Mouse (Mus musculus): ENCODE data around the gene Ear1.
A peak's percentile ranks its signal among the peaks of the same experiment; 100 is the strongest.
"Not testable (repeated sequence)": the region's sequence is repeated elsewhere in the genome, so short reads cannot be mapped to it uniquely, and the experiment has no call there.

Ear1 gene

DNA sequence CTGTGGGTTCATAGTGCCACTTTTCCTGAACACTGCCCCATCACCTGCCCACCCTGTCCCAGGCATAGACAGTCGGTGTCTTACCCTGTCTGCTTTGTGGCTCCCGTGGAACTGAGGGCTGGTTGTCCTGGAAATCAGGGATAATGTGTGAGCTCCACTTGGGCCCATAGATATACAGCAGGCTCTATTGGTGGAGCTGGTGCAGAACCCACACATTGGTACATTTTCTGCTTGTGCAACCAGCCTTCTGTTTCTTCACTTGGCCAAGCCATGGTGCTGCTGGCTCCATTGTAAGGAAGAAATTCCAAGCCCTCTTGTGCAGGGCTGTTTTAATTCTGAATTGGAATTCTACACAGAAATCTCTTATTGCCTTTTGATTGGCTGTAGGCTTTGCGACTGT, at the start of gene Ear1:
Ear1 (minus strand) TSS at position 101 of the 400 bp plus-strand sequence.
- not testable (repeated sequence) for DNase-seq (ENCODE audit: low spot score)

DNA sequence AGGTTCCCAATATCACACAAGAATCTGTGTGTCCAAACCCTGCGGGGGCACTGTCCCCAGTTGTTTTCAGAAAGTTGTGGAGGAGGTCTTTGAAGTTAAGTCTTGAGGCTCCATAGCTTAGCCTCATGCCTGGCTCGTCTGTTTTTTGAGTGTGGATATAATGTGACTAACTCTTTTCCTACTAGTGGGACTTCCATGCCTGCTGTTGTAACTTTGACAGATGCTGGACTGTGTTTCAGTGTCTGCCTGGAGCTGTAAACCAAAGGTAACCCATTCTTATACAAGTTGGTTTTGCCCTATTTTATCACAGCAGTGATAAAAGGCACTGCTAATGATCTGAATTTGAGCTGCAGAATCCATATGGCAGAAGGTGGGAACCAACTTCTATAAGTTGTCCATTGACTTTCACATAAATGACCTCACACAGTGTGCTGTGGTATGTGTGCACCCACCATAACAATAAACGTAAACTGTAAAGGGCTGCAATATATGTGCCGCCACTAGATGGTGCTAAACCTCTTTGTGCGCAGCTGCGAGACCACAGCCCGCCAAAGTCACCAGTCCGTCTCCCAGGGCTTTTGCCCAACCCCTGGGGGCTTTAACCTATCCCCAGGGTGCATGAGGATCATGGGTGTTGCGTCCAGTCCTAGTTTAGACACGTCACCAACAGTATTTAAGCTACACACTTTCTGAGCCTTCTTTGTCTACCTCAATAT, 49.5 kb upstream of the Ear1 start, which contains the start of gene Gm8113:
Gm8113 (plus strand) TSS at position 703 of the 716 bp plus-strand sequence.
- DNase-seq (ENCODE audit: low spot score): peak; percentile 89

DNA sequence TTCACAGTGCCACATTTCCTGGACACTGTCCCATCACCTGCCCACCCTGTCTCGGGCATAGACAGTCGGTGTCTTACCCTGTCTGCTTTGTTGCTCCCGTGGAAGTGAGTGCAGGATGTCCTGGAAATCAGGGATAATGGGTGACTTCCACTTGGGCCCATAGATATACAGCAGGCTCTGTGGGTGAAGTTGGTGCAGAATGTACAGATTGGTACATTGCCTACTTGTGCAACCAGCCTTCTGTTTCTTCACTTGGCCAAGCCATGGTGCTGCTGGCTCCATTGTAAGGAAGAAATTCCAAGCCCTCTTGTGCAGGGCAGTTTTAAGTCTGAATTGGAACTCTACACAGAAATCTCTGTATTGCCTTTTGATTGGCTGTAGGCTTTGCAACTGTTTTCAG, 48.1 kb upstream of the Ear1 start, which contains the start of gene Ear10:
Ear10 (minus strand) TSS at position 101 of the 400 bp plus-strand sequence.
- not testable (repeated sequence) for DNase-seq (ENCODE audit: low spot score)

DNA sequence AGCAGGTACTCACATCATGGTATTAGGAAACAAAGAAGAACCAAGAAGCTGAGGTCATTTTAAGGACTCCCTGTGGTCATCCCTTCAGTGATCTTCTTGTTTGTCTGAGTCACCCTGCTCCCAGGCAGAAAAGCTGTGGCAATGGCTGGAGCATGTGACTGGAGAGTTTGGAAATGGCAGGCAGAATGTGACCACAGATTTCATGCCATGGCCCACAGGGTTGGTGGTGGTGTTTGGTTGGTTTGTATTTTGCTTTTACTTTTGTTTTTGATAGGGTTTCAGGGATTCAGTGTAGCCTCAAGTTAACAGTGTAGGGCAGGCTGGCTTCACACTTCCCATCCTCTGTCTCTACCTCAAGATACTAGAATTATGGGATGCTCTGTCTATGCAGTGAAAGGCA, 42.9 kb upstream of the Ear1 start:
- not testable (repeated sequence) for DNase-seq (ENCODE audit: low spot score)

DNA sequence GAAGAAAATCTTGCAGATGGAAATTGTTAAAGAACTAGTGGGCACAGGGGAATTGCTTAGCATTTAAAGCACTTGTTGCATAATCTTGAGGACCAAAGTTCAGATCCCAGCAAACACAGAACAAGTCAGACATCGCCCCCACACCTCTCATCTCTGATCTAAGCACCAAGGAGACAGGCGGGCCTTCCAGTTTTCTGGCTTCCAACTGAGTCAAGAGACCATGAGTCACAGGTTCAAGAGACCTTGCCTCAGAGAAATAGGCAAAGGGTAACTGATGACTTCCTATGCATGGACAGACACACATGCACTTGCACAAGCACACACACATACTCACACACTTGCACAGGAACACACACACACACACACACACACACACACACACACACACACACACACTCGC, 23.3 kb upstream of the Ear1 start:
- DNase-seq (ENCODE audit: low spot score): not testable (repeated sequence)

DNA sequence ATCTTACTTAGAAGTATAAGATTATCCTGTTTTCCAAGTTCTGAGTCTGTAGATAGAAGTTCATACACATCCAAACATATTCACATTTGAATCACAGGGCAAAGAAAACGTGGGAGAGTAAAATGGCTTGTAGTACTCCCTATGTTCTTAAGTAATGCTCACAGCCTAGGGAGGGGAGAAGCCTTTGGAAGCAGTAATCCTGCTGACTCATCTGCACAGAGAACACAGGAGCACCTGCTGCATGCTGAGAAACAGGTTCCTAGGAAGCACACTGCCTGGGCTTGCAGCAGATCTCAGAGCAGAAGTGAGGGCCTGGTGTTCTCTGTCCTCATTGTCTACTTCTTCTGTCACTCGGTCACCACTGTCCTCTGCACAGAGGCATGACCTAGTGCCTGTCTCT, 20.0 kb upstream of the Ear1 start:
- not testable (repeated sequence) for DNase-seq (ENCODE audit: low spot score)

DNA sequence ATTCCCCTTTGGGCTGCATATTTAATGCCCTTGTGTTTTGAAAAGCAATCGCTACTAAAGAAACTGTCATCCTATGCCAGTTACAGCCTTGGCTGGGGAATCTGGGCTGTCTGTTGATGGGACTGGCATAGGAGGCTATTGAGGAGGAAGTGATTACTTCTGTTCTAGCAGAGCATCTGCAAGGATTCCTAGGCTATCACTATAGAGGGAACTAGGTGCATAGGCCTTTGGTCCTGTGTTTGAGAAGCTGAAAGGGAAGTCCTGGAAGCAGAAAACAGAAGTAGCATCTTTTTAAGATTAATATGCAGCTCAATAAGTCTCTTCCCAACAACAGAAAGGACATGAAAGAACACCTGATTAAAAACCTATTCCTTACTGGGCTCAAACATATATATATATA, 16.0 kb upstream of the Ear1 start:
- not testable (repeated sequence) for DNase-seq (ENCODE audit: low spot score)

DNA sequence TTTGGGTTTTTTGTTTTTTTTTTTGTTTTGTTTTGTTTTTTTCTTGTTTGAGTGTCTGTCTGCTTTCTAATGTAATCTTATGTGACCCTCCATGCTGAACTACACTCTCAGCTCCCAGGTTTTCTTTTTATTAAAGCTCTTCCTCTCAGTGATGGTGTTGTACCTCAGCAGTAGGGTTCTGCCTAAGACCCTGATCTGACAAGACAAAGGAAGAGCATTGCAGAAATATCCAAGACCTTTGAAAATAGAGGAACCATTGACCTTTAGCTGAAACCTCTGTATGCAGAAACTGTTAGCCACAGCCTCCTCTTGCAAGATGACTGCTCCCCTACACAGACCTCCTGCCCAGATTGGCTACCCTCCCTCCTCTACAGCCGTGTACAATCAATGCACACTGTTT, 10.9 kb upstream of the Ear1 start:
- not testable (repeated sequence) for DNase-seq (ENCODE audit: low spot score)

DNA sequence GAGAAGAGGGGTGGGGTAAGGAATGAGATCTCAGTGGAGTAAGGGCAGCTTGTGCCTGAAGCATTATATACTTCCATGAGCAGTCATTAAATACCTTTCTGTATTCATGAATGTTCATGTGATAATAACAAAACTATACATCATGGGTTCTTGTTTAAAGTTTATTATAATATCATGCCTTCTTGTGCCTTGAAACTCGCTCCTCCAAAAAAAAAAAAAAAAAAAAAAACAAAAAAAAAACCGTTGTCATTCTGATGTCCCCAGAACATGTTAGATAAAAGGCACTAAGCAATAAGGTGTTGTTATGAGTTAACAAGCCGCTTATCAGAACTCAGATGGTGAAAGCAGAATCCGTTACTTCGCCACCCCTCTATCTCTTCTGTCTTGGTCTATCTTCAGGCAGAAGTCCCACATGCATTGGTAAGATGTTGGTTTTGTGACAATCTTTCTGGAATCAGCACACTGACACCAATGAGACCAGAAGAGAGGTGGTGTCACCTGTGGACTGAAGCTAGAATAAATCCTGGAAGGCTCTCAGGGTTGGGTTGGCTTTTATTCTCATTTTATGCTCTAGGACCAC, 4.7 kb upstream of the Ear1 start:
- not testable (repeated sequence) for DNase-seq (ENCODE audit: low spot score)

DNA sequence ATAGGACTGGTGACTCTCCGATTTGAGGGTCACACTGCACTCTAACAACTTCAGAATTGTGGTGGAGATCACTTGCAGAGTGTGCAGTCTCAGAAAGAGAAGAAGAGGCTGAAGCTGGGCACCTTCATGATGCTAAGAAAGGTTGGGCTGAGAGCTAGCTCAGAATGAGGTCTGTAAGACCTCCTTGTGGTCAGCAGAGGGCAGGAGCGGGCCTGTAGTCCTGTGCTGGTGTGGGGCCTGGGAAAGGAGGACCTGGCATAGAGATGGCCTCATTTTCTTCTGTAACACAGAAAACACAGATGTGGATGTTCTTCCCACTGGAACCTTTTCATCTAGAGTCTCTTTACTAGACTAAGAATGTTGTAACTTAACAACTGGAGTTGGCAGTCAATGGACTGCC, 2.5 kb upstream of the Ear1 start:
- not testable (repeated sequence) for DNase-seq (ENCODE audit: low spot score)

DNA sequence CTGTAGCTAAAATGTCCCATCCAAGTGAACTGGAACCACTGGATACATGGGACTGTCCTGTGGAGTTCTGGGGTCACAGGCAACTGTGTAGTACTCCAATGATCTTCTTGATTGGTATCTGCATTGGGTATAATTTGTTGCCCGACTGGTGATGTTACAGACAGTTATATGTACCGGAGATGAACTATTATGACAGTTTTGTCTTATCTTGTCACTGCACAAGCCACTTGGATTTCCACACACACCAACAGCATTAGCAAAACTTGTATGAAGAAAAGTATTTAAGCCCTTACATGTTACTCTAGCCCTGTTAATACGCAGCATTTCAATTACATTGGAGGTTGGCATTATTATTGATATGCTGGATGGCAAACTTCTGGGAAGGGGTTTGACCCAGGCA, 455 bp downstream of the Ear1 start:
- not testable (repeated sequence) for DNase-seq (ENCODE audit: low spot score)

DNA sequence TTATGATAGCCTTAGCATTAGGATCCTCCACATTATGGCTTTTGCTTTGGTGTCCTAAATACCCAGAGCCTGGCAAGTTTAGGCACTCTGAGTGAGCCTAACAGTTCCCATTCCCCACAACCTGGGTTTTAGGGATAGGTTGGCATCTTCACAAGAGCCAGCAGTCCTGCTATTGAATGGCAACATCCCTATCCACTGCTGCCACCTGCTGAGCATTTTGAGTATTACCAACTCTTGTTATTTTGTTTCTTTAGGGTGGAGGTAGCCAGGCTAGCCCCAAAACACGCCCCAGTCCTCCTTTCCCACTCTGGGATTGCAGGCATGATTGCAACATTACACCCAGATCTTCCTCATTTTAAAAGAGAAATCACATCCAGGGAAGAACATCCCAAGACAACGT, 14.8 kb downstream of the Ear1 start:
- peak; percentile 42 for DNase-seq (ENCODE audit: low spot score)

DNA sequence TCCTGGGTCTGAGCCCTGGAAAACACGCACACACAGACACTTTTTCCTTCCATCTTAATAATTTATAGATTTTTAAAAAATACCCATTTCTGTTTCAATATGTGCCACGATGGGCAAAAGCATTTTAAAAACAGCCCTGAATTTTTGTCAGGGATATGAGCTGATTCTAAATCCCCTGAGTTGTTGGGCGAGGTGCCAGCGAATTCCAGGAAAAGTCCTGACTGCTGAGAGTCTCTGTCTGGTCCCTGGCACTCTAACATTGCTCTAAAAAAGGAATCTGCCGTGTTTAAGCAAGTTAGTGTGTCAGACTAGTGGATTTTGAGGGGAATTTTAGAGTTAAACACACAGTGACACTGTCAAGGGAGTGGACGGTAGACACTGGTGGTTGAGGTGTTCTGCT, 15.9 kb downstream of the Ear1 start:
- not testable (repeated sequence) for DNase-seq (ENCODE audit: low spot score)

DNA sequence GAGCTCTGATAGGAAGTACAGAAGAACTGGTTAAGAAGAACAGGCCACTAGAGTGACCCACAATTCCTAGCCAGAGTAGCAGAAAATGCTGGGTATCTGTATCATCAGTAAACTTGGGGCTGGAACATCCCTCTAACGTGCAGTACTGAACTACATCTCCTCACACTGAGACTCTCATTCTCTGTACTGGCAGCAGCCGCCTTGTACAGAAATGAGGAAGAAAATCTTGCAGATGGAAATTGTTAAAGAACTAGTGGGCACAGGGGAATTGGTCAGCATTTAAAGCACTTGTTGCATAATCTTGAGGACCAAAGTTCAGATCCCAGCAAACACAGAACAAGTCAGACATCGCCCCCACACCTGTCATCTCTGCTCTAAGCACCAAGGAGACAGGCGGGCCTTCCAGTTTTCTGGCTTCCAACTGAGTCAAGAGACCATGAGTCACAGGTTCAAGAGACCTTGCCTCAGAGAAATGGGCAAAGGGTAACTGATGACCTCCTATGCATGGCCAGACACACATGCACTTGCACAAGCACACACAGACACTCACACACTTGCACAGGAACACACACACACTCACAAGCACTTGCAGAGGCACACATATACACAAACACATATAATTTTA, 31.3 kb downstream of the Ear1 start:
- DNase-seq (ENCODE audit: low spot score): not testable (repeated sequence)

DNA sequence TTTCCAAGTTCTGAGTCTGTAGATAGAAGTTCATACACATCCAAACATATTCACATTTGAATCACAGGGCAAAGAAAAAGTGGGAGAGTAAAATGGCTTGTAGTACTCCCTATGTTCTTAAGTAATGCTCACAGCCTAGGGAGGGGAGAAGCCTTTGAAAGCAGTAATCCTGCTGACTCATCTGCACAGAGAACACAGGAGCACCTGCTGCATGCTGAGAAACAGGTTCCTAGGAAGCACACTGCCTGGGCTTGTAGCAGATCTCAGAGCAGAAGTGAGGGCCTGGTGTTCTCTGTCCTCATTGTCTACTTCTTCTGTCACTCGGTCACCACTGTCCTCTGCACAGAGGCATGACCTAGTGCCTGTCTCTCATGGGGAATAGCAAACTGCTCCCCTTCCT, 34.3 kb downstream of the Ear1 start:
- not testable (repeated sequence) for DNase-seq (ENCODE audit: low spot score)

DNA sequence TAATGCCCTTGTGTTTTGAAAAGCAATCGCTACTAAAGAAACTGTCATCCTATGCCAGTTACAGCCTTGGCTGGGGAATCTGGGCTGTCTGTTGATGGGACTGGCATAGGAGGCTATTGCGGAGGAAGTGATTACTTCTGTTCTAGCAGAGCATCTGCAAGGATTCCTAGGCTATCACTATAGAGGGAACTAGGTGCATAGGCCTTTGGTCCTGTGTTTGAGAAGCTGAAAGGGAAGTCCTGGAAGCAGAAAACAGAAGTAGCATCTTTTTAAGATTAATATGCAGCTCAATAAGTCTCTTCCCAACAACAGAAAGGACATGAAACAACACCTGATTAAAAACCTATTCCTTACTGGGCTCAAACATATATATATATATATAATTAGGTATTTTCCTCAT, 40.0 kb downstream of the Ear1 start:
- not testable (repeated sequence) for DNase-seq (ENCODE audit: low spot score)

DNA sequence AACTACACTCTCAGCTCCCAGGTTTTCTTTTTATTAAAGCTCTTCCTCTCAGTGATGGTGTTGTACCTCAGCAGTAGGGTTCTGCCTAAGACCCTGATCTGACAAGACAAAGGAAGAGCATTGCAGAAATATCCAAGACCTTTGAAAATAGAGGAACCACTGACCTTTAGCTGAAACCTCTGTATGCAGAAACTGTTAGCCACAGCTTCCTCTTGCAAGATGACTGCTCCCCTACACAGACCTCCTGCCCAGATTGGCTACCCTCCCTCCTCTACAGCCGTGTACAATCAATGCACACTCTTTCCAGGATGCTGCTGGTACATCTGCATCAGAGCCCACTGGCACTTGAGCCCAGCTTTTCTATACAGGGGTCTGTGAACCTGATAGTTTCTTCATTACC, 44.9 kb downstream of the Ear1 start:
- DNase-seq (ENCODE audit: low spot score): not testable (repeated sequence)

DNA sequence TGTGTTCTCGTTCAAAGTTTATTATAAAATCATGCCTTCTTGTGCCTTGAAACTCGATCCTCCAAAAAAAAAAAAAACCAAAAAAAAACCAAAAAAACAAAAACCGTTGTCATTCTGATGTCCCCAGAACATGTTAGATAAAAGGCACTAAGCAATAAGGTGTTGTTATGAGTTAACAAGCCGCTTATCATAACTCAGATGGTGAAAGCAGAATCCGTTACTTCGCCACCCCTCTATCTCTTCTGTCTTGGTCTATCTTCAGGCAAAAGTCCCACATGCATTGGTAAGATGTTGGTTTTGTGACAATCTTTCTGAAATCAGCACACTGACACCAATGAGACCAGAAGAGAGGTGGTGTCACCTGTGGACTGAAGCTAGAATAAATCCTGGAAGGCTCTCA, 51.1 kb downstream of the Ear1 start:
- not testable (repeated sequence) for DNase-seq (ENCODE audit: low spot score)

DNA sequence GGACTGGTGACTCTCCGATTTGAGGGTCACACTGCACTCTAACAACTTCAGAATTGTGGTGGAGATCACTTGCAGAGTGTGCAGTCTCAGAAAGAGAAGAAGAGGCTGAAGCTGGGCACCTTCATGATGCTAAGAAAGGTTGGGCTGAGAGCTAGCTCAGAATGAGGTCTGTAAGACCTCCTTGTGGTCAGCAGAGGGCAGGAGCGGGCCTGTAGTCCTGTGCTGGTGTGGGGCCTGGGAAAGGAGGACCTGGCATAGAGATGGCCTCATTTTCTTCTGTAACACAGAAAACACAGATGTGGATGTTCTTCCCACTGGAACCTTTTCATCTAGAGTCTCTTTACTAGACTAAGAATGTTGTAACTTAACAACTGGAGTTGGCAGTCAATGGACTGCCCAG, 53.4 kb downstream of the Ear1 start:
- not testable (repeated sequence) for DNase-seq (ENCODE audit: low spot score)

DNA sequence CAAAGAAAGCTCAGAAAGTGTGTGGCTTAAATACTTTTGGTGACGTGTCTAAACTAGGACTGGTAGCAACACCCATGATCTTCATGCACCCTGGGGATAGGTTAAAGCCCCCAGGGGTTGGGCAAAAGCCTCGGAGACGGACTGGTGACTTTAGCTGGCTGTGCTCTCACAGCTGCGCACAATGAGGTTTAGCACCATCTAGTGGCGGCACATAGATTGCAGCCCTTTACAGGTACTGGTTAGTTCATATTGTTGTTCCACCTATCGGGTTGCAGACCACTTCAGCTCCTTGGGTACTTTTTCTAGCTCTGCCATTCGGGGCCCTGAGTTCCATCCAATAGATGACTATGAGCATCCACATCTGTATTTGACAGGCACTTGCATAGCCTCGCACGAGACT, 62.9 kb downstream of the Ear1 start:
- DNase-seq (ENCODE audit: low spot score): peak; percentile 37

DNA sequence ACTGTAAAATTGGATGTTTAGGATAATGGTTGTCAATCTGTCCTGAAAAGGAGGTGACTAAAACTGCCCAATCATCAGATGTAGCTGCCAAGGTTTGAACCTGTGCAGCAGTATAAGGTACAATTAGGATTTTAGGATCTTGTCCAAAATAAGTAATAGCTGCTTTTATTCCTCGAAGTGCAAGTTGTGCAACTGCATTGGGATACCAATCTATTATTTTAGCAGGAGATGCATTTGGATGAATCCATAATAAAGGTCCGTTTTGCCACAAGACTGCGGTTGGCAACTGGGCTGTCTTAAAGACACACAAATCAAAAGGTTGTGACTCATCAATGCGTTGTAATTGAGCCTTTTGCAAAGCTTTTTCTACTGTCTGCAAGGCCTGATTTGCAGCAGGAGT, 67.2 kb downstream of the Ear1 start:
- not testable (repeated sequence) for DNase-seq (ENCODE audit: low spot score)

DNA sequence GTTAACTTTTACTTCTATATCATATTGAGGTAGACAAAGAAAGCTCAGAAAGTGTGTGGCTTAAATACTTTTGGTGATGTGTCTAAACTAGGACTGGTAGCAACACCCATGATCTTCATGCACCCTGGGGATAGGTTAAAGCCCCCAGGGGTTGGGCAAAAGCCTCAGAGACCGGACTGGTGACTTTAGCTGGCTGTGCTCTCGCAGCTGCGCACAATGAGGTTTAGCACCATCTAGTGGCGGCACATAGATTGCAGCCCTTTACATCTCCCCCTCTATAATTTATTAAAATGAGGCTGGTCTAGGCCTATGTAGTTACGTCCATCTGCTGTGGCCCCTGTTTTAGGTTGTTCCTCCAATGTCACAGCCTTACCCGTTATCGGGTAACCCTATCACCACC, 70.9 kb downstream of the Ear1 start:
- DNase-seq (ENCODE audit: low spot score): not testable (repeated sequence)

DNA sequence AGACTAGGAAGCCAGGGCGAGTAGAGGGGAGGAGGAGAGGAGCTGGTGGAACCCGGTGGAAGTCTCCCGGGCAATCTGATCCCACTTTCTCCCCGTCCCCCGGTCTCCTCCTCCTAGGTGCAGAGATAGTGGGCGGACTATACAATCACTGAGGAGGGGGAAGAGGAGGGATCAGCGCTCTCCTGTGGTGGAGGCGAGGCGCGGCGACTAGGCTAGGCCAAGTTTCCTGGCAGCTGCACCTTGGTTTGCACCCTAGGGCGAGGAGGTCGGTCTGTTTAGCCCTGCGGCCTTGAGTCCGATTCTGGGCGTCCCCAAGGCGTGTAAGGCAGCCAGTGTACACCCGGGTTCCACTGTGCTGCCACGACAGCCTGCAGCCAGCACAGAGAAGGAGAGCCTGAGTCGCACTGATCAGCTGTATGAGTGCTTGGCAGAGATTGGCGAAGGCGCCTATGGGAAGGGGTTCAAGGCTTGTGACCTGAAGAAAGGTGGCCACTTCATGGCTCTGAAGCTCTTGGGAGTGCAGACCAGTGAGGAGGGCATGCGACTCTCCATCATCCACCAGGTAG, 78.3 kb downstream of the Ear1 start:
- peak; percentile 32 for DNase-seq (ENCODE audit: low spot score)
